Mouse (Mus musculus) kidney, postnatal 4 days (tissue): ENCODE results near the gene Sec16a.
"Not testable (repeated sequence)": the region's sequence is repeated elsewhere in the genome, so short reads cannot be mapped to it uniquely, and the experiment has no call there.

Experiments used
- DNase-seq, 2 experiments: peaks; one replicate each; pipeline ENCODE4 v3.0.0; 2021; ENCODE audit warnings: mixed read lengths in 2 of 2

Sec16a gene

DNA sequence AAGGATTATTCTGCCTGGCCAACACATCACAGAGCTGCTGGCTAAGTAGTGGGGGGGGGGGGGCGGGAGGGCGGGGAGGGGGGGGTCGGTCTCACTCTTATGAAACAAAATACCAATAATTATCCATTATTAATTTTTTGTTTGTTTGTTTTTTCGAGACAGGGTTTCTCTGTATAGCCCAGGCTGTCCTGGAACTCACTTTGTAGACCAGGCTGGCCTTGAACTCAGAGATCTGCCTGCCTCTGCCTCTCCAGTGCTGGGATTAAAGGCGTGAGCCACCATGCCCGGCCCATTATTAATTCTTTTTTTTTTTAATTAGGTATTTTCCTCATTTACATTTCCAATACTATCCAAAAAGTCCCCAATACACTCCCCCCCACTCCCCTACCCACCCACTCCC, 64.1 kb downstream of the Sec16a start:
- DNase-seq: not testable (repeated sequence)

DNA sequence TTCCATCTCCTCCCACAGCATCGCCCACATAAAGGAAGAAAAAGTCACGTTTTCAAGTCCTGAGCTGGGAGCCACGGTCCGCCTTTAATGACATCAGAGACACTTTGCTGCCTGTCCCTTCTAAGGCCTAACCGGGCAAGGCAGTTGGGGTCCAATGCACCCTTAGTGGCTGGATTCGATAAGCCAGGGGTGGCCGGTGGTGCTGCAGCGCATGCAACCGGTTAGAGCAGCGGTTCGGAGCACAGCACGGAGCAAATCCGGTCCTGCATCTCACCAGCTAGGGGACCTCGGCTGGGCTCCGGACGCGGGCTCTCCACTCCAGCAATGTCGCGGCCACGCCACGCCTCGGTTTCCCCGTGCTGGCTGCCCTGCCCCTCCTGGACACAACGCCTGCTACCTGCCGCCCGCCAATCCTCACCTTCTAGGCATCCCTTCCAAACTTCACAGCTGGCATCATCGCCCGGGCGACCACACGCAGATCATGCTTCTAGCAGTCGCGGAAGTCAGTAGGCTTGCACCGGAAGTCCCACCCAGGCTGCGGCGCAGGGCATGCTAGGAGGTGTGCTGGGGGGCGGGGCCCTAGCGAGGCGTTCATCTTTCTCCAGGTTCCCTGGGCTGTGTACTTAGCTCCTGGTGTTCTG, 64.8 kb downstream of the Sec16a start, which contains the start of gene Snapc4:
TSS of gene Snapc4 (minus strand) at position 523 of the 641 bp plus-strand sequence.
- peak; percentile 90 to 94 for DNase-seq

DNA sequence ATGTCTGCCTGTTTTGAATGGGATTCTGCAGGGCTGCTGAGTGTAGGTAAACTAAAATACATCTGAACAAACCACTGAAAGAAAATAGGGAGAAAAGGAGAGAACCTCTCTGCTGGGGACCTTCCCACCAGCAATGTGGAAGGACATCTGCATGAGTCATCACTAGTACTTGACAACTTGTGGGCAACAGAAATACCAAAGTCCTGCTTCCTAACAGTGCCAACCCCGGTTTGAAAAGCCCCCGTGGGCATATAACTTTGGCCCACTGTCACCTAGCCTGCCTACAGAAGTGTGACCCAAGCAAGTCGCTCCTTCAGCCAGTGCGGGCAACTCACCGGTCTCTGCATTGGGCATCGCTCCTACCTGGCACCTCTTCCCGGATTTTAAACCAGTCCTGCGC, 72.6 kb downstream of the Sec16a start:
- no peak for DNase-seq

DNA sequence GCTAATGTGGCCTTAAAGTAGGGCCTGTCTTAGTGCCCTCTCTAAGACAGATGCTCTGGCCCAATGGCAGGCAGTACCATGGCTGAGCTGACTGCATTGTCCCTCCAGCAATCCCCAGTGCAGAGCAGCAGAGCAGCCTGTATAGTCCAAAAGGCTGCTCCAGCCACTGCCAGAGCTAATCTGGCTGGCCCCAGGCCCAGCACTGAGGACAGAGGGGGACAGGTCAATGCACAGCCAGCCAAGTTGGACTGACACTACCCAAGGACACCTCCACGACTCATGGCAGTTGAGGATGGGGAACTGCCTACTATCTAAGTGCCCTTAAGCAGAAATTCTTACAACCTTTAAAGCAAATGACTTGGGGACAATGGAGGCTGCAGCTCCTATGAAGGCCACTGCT, 76.4 kb downstream of the Sec16a start:
- no peak for DNase-seq

DNA sequence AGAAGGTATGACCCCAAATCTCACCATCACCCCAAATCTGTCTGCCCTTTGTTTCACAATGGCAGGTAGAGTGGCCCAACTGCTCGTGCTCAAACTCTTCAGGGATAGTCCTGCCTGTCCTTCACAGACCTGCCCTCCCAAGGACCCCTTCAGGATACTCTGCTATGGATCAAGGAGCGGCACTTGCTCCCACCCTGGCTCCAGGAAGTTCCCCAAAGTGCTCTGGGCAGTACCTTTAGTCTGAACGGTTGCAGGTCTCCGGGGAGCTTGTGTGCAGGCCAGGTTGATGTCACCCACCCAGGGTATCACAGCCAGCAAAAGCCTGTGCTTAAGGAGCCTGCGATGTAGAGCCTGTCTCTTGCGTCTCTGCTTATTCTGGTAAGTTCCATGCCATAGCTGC, 77.1 kb downstream of the Sec16a start:
- no peak for DNase-seq

DNA sequence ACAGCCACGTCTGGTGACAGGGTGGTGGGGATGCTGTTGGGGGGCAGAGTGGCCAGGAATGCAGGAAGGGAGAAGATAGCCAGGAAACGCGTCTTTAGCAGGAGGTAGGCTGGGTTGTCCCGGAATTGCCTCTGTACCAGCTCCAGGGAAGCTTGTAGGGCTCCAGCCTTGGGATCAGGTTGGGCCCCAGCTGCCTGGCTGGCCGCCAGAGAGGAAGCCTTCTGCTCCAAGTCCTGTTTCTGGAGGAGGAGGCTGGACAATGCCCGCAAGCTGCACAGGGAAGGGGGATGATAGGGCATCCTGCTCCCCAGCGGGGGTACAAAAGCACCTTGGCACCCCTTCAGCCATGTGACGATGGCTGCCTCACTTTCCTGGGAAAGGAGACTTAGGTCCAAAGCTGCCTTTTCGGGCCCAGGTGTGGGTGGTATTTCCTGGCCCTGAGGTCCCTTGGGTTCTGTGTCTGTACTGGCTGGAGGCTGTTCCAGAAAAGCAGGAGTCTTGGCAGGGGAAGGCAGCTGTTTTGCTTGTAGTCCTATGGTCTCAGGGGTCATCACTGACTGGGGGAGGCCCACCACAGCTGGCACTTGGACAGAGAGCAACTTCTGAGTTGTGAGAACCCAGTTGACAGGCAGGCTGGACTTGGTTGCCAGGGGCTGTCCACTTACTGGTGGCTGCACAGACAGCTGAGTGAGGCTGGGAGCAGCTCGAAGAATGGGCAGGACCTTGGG, 80.1 kb downstream of the Sec16a start:
- peak; percentile 75 to 82 for DNase-seq

DNA sequence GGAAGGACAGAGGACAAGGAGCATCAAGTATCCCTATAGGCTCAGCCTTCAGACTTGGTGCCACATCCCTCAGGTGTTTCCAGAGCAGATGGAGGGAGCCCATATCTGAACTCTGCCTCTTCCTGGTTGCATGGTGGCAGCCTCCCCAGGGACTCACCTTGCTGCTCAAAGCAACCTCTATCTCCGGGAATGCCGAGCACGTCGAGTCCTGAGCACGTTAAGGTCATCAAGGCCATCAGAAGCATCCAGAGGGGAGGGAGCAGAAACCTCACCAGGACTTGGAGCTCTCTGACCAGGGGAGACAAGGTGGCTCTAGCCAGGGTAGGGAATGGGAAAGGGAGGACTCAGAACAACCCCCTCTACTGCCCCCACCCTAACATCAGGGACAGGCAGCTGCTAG, 81.5 kb downstream of the Sec16a start:
- no peak for DNase-seq

DNA sequence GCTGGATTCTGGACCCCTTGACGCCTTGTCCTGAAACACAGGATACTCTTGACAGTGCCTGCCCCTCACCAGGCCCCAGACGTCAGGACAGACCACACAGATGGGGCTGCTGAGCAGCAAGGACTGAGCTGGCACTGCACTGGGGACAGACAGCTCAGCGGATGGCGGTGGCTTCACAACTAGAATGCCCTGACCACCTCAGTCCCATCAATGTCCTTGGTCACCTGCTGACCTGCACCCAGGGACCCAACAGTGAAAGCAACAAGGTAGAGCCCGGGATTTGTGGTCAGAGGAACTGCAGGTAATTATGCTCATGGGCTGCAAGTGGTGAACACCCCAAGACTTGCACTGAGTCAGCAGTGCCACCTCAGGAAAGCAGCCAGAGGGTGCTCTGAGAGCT, 82.0 kb downstream of the Sec16a start:
- no peak for DNase-seq

DNA sequence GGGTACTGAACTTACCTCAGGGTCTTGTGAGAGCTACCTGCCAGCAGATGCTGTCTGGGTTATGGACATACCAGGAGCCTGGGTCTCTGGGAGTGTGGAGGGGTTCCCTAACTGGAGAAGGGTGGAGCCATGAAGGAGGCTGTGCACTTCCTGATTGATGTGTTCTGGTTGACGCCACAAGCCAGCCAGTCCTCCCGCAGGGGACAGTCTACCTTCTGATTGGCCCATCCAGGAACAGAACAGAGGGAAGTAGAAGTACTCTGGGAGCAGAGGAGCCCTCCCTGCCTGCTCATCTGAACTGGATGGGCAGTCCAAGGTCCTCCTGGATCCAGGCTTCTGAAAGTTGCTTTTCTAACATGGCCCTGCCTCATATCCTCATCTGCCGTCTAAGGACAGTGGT, 84.2 kb downstream of the Sec16a start, which contains the start of gene Card9:
TSS of gene Card9 (minus strand) at position 147 of the 400 bp plus-strand sequence.
- no peak for DNase-seq

DNA sequence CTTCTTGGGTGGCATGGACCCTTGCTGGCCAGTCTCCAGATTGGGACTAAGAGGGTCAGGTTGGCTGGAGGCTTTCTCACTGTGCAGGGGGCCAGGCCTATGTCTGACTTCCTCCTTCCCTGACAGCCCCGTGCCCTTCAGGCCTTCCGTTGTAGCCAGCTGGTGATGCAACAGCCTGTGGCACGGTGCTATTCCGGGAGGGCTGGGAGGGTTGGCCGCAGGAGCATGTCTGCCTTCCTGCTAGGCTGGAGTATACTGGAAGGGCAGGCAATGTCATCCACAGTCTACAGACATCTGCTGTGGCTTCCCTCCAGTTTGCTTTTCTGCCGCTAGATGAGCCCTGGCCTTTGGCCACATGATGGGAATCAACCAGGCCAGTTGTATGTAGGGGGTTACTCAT, 85.0 kb downstream of the Sec16a start:
- DNase-seq: no peak
